Mouse (Mus musculus) myocyte (in vitro differentiated cells): ENCODE measurements around the gene Arhgef3. TPM values are rescaled to one million over a fixed set of nuclear protein-coding genes. Genes with fewer than 3 reads are reported as not detected.

Experiments used
- H3K27me3 ChIP-seq: one replicate; pipeline ENCODE4 v1.6.1; 2011; ENCODE audit not compliant: control insufficient read depth, insufficient read depth, insufficient read length
- H3K36me3 ChIP-seq: one replicate; pipeline ENCODE4 v1.6.1; 2011; ENCODE audit not compliant: control insufficient read depth, insufficient read depth
- H3K4me2 ChIP-seq: one replicate; pipeline ENCODE4 v1.6.1; 2011; ENCODE audit warnings: low read depth, control low read depth
- H3K4me3 ChIP-seq: one replicate; pipeline ENCODE4 v1.5.1; 2011; ENCODE audit warnings: mild to moderate bottlenecking, control low read depth, moderate library complexity
- H3K79me2 ChIP-seq: one replicate; pipeline ENCODE4 v1.6.1; 2011; ENCODE audit not compliant: control insufficient read depth, insufficient read depth
- H3ac ChIP-seq: one replicate; pipeline ENCODE4 v1.6.1; 2011; ENCODE audit not compliant: control insufficient read depth, insufficient read length
- CEBPB ChIP-seq: IDR thresholded peaks from 2 replicates; pipeline ENCODE4 v1.6.1; 2011; ENCODE audit warnings: mild to moderate bottlenecking, moderate library complexity; ENCODE audit not compliant: poor library complexity, insufficient read depth, severe bottlenecking
- E2F4 ChIP-seq: IDR thresholded peaks from one replicate; pipeline ENCODE4 v1.6.1; 2011; ENCODE audit warnings: mild to moderate bottlenecking, control low read depth, moderate library complexity; ENCODE audit not compliant: insufficient read depth
- MAX ChIP-seq: IDR thresholded peaks from one replicate; pipeline ENCODE4 v1.6.1; 2011; ENCODE audit warnings: low read depth, mild to moderate bottlenecking, control low read depth
- MYOD1 ChIP-seq, 3 experiments: IDR thresholded peaks; one replicate each; pipeline ENCODE4 v1.6.1; 2011; ENCODE audit warnings: control low read depth in 2 of 3, low read depth in 2 of 3, mild to moderate bottlenecking in 2 of 3, moderate library complexity in 1 of 3; ENCODE audit not compliant: insufficient read length in 2 of 3, control insufficient read depth in 1 of 3
- MYOG ChIP-seq, 3 experiments: IDR thresholded peaks; one replicate each; pipeline ENCODE4 v1.6.1; 2011; ENCODE audit warnings: control low read depth in 2 of 3, low read depth in 2 of 3, mild to moderate bottlenecking in 2 of 3; ENCODE audit not compliant: insufficient read length in 2 of 3, control insufficient read depth in 1 of 3, insufficient read depth in 1 of 3
- POLR2A ChIP-seq: IDR thresholded peaks from one replicate; pipeline ENCODE4 v1.6.1; 2011; ENCODE audit warnings: low read depth, mild to moderate bottlenecking, control low read depth, moderate library complexity; ENCODE audit not compliant: insufficient read length
- POLR2AphosphoS2 ChIP-seq: IDR thresholded peaks from one replicate; pipeline ENCODE4 v1.6.1; 2011; ENCODE audit warnings: low read depth, control low read depth; ENCODE audit not compliant: insufficient read length
- REST ChIP-seq: IDR thresholded peaks from one replicate; pipeline ENCODE4 v1.6.1; 2011; ENCODE audit warnings: mild to moderate bottlenecking, control low read depth, moderate library complexity; ENCODE audit not compliant: insufficient read depth, insufficient read length
- SRF ChIP-seq: IDR thresholded peaks from one replicate; pipeline ENCODE4 v1.6.1; 2011; ENCODE audit warnings: low read depth; ENCODE audit not compliant: control insufficient read depth, insufficient read length
- TCF12 ChIP-seq: IDR thresholded peaks from one replicate; pipeline ENCODE4 v1.6.1; 2011; ENCODE audit warnings: mild to moderate bottlenecking, control low read depth; ENCODE audit not compliant: poor library complexity, insufficient read depth, severe bottlenecking
- TCF3 ChIP-seq: IDR thresholded peaks from one replicate; pipeline ENCODE4 v1.6.1; 2011; ENCODE audit warnings: low read depth, control low read depth; ENCODE audit not compliant: insufficient read length
- USF1 ChIP-seq: IDR thresholded peaks from one replicate; pipeline ENCODE4 v1.6.1; 2011; ENCODE audit warnings: low read depth, mild to moderate bottlenecking, control low read depth, moderate library complexity
- polyA plus RNA-seq: library from polyadenylated mRNA; unstranded; fragments of >200 nt; fragmentation: generic; extraction: Trizol; gene quantifications from one replicate; pipeline ENCODE4 v1.2.1, GENCODE M21; 2012; ENCODE audit warnings: missing spikeins

Arhgef3 gene
- polyA plus RNA-seq, 1 experiment = 6.6 TPM

DNA sequence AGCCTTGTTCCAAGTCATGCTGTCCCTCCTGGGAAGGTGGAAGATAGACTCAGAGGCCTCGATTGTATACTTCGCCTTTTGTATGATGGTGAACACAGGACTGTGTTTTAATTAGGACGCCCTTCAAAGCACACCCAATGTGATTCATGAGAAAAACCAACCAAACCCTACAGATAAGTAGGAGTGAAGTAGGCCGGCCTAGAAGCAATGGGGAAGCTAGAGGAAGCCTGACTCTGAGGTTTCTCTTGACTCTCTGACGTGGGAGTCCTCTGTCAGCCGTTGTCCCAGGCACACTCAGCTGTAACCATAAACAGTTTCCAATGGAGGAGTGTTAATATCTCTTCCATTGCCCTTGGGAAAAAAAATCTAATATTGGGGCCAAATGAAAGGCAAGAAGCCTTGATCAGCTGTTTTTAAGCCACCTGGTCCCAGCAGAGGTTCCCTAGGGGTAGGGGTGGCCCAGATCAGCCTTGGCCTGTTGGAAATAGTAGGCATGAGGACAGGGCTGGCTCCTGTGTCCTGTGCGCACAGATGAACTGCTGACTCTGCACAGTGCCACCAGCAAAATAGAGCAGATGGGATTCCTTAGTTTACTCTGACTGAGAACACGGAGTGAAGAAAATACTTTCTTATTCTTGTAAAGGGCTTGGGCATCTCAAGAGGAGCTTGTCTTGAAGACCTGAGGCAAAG lies 165.6 kb downstream of the Arhgef3 start:
- TF ChIP-seq USF1 = no peak

DNA sequence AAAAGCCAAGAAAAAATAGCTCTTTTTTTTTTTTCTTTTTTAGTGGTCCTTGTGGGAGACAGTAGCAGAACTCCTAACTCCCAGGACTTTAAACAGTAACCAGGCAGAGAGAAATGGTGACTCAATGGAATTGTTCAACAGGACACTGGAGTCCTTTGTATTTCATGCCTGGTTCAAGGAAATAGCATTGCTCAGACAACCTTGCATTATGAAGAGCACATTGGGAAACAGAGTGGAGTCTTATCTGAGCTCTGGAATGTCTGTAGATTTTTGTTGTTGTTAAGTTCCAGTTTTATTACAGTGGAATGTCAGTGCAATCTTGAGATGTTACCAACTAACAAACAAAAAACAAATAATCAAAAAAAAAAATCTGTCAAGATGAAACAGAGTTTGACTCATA lies 169.3 kb downstream of the Arhgef3 start:
- H3K4me3 ChIP-seq = no peak overlapping the region
- TF ChIP-seq TCF12 = no peak
- TF ChIP-seq MYOG (IDR thresholded peaks at IDR 0.05; ENCODE audit: control insufficient read depth in 1 of 3, insufficient read depth in 1 of 3, insufficient read length in 2 of 3, low read depth in 2 of 3) = no peak
- no peak for TF ChIP-seq E2F4
- no peak for TF ChIP-seq MAX
- TF ChIP-seq USF1 = no peak
- no peak for TF ChIP-seq REST
- TF ChIP-seq POLR2AphosphoS2 = no peak
- TF ChIP-seq POLR2A = no peak
- TF ChIP-seq CEBPB = no peak
- TF ChIP-seq SRF = no peak
- no peak for TF ChIP-seq MYOD1 (IDR thresholded peaks at IDR 0.05; ENCODE audit: control insufficient read depth in 1 of 3, insufficient read length in 2 of 3, low read depth in 2 of 3)
- TF ChIP-seq TCF3 = no peak
- no peaks in the 10 kb centered on the region for H3K79me2 ChIP-seq
- no peaks in the 10 kb centered on the region for H3K36me3 ChIP-seq
- no peak overlapping the region for H3ac ChIP-seq
- no peaks in the 10 kb centered on the region for H3K27me3 ChIP-seq
- H3K4me2 ChIP-seq = no peak overlapping the region

More for the DNA sequence above, 165.6 kb downstream of the Arhgef3 start:
- H3K79me2 ChIP-seq = no peaks in the 10 kb centered on the region
- no peak overlapping the region for H3K4me2 ChIP-seq
- no peaks in the 10 kb centered on the region for H3K27me3 ChIP-seq
- H3K36me3 ChIP-seq = no peaks in the 10 kb centered on the region
- H3ac ChIP-seq = no peak overlapping the region
- no peak overlapping the region for H3K4me3 ChIP-seq

DNA sequence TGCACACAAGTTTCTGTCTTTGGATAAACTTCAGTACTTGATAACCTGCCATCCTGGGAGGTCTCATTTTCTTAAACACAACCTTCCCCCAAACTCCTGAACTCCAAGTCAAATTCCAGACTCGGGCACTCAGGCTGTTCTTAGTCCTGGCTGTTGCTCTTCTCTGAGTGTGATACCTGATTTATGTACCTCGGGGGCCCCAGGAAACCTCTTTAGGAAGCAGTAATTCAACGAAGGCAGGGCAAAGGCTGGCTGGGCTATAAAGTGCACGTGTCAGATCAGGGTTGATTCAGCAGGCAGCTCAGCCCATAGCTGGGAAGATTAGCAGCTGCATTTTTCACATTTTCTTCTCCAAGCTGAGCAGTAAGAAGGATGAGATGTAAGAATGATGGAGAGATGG lies 171.5 kb downstream of the Arhgef3 start:
- no peak overlapping the region for H3K4me3 ChIP-seq
- H3K4me2 ChIP-seq = no peak overlapping the region
- H3ac ChIP-seq = no peak overlapping the region
- no peak for TF ChIP-seq MAX
- H3K36me3 ChIP-seq = no peaks in the 10 kb centered on the region
- H3K27me3 ChIP-seq = no peaks in the 10 kb centered on the region
- no peaks in the 10 kb centered on the region for H3K79me2 ChIP-seq

- TF ChIP-seq POLR2A (no peak), MYOG (IDR thresholded peaks at IDR 0.05; ENCODE audit: control insufficient read depth in 1 of 3, insufficient read depth in 1 of 3, insufficient read length in 2 of 3, low read depth in 2 of 3) (no peak), USF1 (no peak), SRF (no peak), CEBPB (no peak), TCF3 (no peak), TCF12 (no peak), E2F4 (no peak), MAX (no peak), MYOD1 (IDR thresholded peaks at IDR 0.05; ENCODE audit: control insufficient read depth in 1 of 3, insufficient read length in 2 of 3, low read depth in 2 of 3) (no peak), REST (no peak), POLR2AphosphoS2 (no peak)
- Histone ChIP-seq H3K4me2 (no peak overlapping the region), H3K79me2 (no peaks in the 10 kb centered on the region), H3K27me3 (no peaks in the 10 kb centered on the region), H3ac (no peak overlapping the region), H3K36me3 (no peaks in the 10 kb centered on the region), H3K4me3 (no peak overlapping the region)
Measured at GRCm38 (mm10) chr14:27289053-27289452, 174.4 kb downstream of the Arhgef3 start.

GRCm38 (mm10) chr14:27292101-27292500 lies 177.4 kb downstream of the Arhgef3 start:
- TF ChIP-seq MYOG (IDR thresholded peaks at IDR 0.05; ENCODE audit: control insufficient read depth in 1 of 3, insufficient read depth in 1 of 3, insufficient read length in 2 of 3, low read depth in 2 of 3) (no peak), POLR2A (no peak), TCF12 (no peak), MYOD1 (IDR thresholded peaks at IDR 0.05; ENCODE audit: control insufficient read depth in 1 of 3, insufficient read length in 2 of 3, low read depth in 2 of 3) (no peak), REST (no peak), MAX (no peak)
- Histone ChIP-seq H3K36me3 (no peaks in the 10 kb centered on the region), H3ac (no peak overlapping the region), H3K4me2 (no peak overlapping the region), H3K79me2 (no peaks in the 10 kb centered on the region), H3K27me3 (no peaks in the 10 kb centered on the region), H3K4me3 (no peak overlapping the region)
